ENCODE assay signal across 20 mouse cellular contexts in the genomic region with DNA sequence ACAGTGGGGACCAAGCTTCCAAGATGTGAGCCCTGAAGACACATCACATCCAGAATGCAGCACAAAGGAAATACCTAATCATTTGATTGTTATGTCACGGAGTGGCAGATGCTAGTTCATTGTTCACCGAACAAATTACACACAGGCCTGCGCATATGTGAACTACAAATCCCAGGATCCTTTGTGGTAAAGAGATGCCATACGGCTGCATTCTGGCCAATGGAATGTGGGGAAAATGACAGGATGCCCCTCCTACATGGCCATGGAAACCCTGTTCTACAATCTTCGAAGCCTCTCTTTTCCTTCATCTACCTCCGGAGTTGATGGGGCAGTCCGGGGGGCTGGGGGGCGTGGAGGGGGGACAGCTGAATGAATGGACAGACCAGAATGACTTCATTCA. TPM values are rescaled to one million over a fixed set of nuclear protein-coding genes. Genes with fewer than 3 reads are reported as not detected.
DNase-seq lines count a peak whose midpoint lies in the region; ATAC-seq and TF ChIP-seq lines count a peak whose summit lies in the region.
"Had no signal": no experiment of that assay in that cellular context is flagged by ENCODE, and none has a peak within 500 bp of the region (broad histone marks: within the 10 kb centered on the region; RNA-seq: fewer than 3 reads in every experiment).

No protein-coding gene starts in this region.

- no peak for ATAC-seq in midbrain, embryonic 11.5 days (ENCODE audit: low FRiP score)
- no peak for ATAC-seq in forebrain, embryonic 14.5 days
- ATAC-seq in midbrain, postnatal 0 days (ENCODE audit: low FRiP score): no peak
- ATAC-seq: activated CD4-positive, CD25-positive, alpha-beta regulatory T cell, adult 4 months; intestine, embryonic 15.5 days had no signal

- H3K9ac ChIP-seq in midbrain, embryonic 11.5 days (ENCODE audit: low read length): no peak overlapping the region
- no peak overlapping the region for H3K9ac ChIP-seq in forebrain, embryonic 14.5 days (ENCODE audit: low read length)
- no peak overlapping the region for H3K9ac ChIP-seq in midbrain, postnatal 0 days (replicated peaks; ENCODE audit: low read length, poor library complexity, severe bottlenecking)
- H3K9ac ChIP-seq: intestine, embryonic 15.5 days; neural tube, embryonic 13.5 days had no signal

- WGBS in midbrain, embryonic 10.5 days: 90% methylated on average over 8 of the region's 8 CpGs
- WGBS in midbrain, embryonic 11.5 days: 90% methylated on average over 8 of the region's 8 CpGs
- 83% methylated on average over 8 of the region's 8 CpGs for WGBS in forebrain, embryonic 14.5 days
- 82% methylated on average over 8 of the region's 8 CpGs for WGBS in midbrain, postnatal 0 days

- peak overlapping the region; percentile 87; the same call in 1 of the 2 replicates for H3K27ac ChIP-seq in midbrain, embryonic 10.5 days (replicated peaks)
- H3K27ac ChIP-seq in midbrain, embryonic 11.5 days (ENCODE audit: low read depth, low read length): no peak overlapping the region
- no peak overlapping the region for H3K27ac ChIP-seq in forebrain, embryonic 14.5 days (ENCODE audit: low read depth, low read length)
- no peak overlapping the region for H3K27ac ChIP-seq in midbrain, postnatal 0 days (ENCODE audit: low read depth, low read length)
- H3K27ac ChIP-seq: intestine, embryonic 15.5 days had no signal

- no peak for TF ChIP-seq CTCF in midbrain, postnatal 0 days (IDR thresholded peaks at IDR 0.05)

- DNase-seq in midbrain, embryonic 10.5 days (ENCODE audit: low spot score): no peak
- no peak for DNase-seq in midbrain, embryonic 11.5 days (ENCODE audit: low spot score, missing footprints)
- DNase-seq in R1 (ENCODE audit: low read depth, low spot score): peak; percentile 74
- peak; percentile 52 for DNase-seq in forebrain, embryonic 14.5 days (ENCODE audit: low spot score)
- peak; percentile 60 for DNase-seq in midbrain, postnatal 0 days (ENCODE audit: low spot score)
- no peak for DNase-seq in kidney, adult 18-20 months
- no peak for DNase-seq in heart, adult 9 months (ENCODE audit: low spot score in 2 of 2)
- DNase-seq: adrenal gland, postnatal 36 days; cerebellum, adult 18-20 months; cerebellum, postnatal 36 days; gastrocnemius, postnatal 14 days; heart, adult 18-20 months; heart, postnatal 36 days; lung, adult 18-20 months; lung, postnatal 14 days; right cerebral cortex, postnatal 4 days had no signal

- H3K4me3 ChIP-seq in midbrain, embryonic 10.5 days: no peak overlapping the region
- no peak overlapping the region for H3K4me3 ChIP-seq in midbrain, embryonic 11.5 days (ENCODE audit: low read depth, low read length)
- no peak overlapping the region for H3K4me3 ChIP-seq in forebrain, embryonic 14.5 days (ENCODE audit: low read depth, low read length)
- no peak overlapping the region for H3K4me3 ChIP-seq in midbrain, postnatal 0 days (ENCODE audit: low read depth, low read length)
- H3K4me3 ChIP-seq: intestine, embryonic 15.5 days; neural tube, embryonic 13.5 days had no signal

- no peaks in the 10 kb centered on the region for H3K9me3 ChIP-seq in midbrain, embryonic 10.5 days (replicated peaks)
- H3K9me3 ChIP-seq in midbrain, embryonic 11.5 days (ENCODE audit: control insufficient read depth, low read length): no peaks in the 10 kb centered on the region
- 0 out of 2 replicates have a peak, but pooled peaks cover 2% of the 10 kb centered on the region for H3K9me3 ChIP-seq in forebrain, embryonic 14.5 days (replicated peaks; ENCODE audit: control insufficient read depth, low read length)
- H3K9me3 ChIP-seq in midbrain, postnatal 0 days (ENCODE audit: low read length): no peaks in the 10 kb centered on the region
- H3K9me3 ChIP-seq: intestine, embryonic 15.5 days; neural tube, embryonic 13.5 days had no signal

- H3K36me3 ChIP-seq in midbrain, embryonic 10.5 days: no peaks in the 10 kb centered on the region
- no peaks in the 10 kb centered on the region for H3K36me3 ChIP-seq in midbrain, embryonic 11.5 days (ENCODE audit: control insufficient read depth, insufficient read depth, low read length)
- H3K36me3 ChIP-seq in forebrain, embryonic 14.5 days (ENCODE audit: control insufficient read depth, insufficient read depth, low read length): no peaks in the 10 kb centered on the region
- no peaks in the 10 kb centered on the region for H3K36me3 ChIP-seq in midbrain, postnatal 0 days (ENCODE audit: insufficient read depth, low read length)
- H3K36me3 ChIP-seq: intestine, embryonic 15.5 days; neural tube, embryonic 13.5 days had no signal

- H3K27me3 ChIP-seq in midbrain, embryonic 10.5 days (ENCODE audit: low read depth, poor library complexity, severe bottlenecking): peaks cover 13% of the 10 kb centered on the region; the same call in 1 of the 2 replicates
- no peaks in the 10 kb centered on the region; the same call in 1 of the 2 replicates for H3K27me3 ChIP-seq in midbrain, embryonic 11.5 days (ENCODE audit: control insufficient read depth, insufficient read depth, low read length)
- no peaks in the 10 kb centered on the region for H3K27me3 ChIP-seq in forebrain, embryonic 14.5 days (replicated peaks; ENCODE audit: control insufficient read depth, insufficient read depth, low read length)
- H3K27me3 ChIP-seq in midbrain, postnatal 0 days (ENCODE audit: insufficient read depth, low read length): 0 out of 2 replicates have a peak, but pooled peaks cover 4% of the 10 kb centered on the region
- H3K27me3 ChIP-seq: intestine, embryonic 15.5 days; neural tube, embryonic 13.5 days had no signal

- no peak overlapping the region for H3K4me2 ChIP-seq in midbrain, embryonic 11.5 days
- no peak overlapping the region for H3K4me2 ChIP-seq in forebrain, embryonic 14.5 days (ENCODE audit: low read length)
- H3K4me2 ChIP-seq in midbrain, postnatal 0 days (ENCODE audit: low read depth, low read length, poor library complexity, severe bottlenecking): no peak overlapping the region
- H3K4me2 ChIP-seq: intestine, embryonic 15.5 days; liver, embryonic 11.5 days; neural tube, embryonic 13.5 days had no signal

- peaks cover 27% of the 10 kb centered on the region for H3K4me1 ChIP-seq in midbrain, embryonic 10.5 days
- peaks cover 10% of the 10 kb centered on the region for H3K4me1 ChIP-seq in midbrain, embryonic 11.5 days (ENCODE audit: control insufficient read depth, insufficient read depth, low read length)
- peaks cover 13% of the 10 kb centered on the region for H3K4me1 ChIP-seq in forebrain, embryonic 14.5 days (ENCODE audit: control insufficient read depth, insufficient read depth, low read length)
- no peaks in the 10 kb centered on the region for H3K4me1 ChIP-seq in midbrain, postnatal 0 days (ENCODE audit: insufficient read depth, low read length)

RNA-seq across cellular contexts. Expression of a gene that starts 37.4 kb away (rescaled TPM):
- polyA plus RNA-seq in midbrain, embryonic 10.5 days (2016; fragmentation: Nextera tagmentation; extraction: Ambion mirVana): 109 and 110 TPM in 2 replicates
- 98.0 and 106 TPM in 2 replicates for polyA plus RNA-seq in midbrain, embryonic 11.5 days (2014; fragmentation: Nextera tagmentation; extraction: Ambion mirVana)
- polyA plus RNA-seq in forebrain, embryonic 14.5 days (2014; fragmentation: Nextera tagmentation; extraction: Ambion mirVana): 80.6 and 90.8 TPM in 2 replicates
- 9.4 and 24.5 TPM in 2 replicates for total RNA-seq in midbrain, postnatal 0 days (2014; rRNA removed)
- polyA plus RNA-seq in midbrain, postnatal 0 days (2015; fragmentation: Nextera tagmentation; extraction: Ambion mirVana): 29.2 and 30.3 TPM in 2 replicates

Comparison
In these comparisons a context has a peak if more than half of its experiments do, and no peak if none do; other contexts are left out.
1. DNase-seq: peak in R1 (single experiment), forebrain, embryonic 14.5 days (single experiment) and midbrain, postnatal 0 days (single experiment); none in midbrain, embryonic 10.5 days (single experiment), midbrain, embryonic 11.5 days (single experiment), kidney, adult 18-20 months (single experiment) and heart, adult 9 months (0 of 2).